Mouse (Mus musculus) myocyte (in vitro differentiated cells): ENCODE measurements at regions not wholly inside any gene's neighbourhood (a gene's known extent, or its start where the extent isn't known, plus 50 kb on each side); places are given as distances from the start of the nearest gene placed in this dataset.

Experiments
- H3K27me3 ChIP-seq: one replicate; pipeline ENCODE4 v1.6.1; 2011; ENCODE audit not compliant: control insufficient read depth, insufficient read depth, insufficient read length
- H3K36me3 ChIP-seq: one replicate; pipeline ENCODE4 v1.6.1; 2011; ENCODE audit not compliant: control insufficient read depth, insufficient read depth
- H3K4me2 ChIP-seq: one replicate; pipeline ENCODE4 v1.6.1; 2011; ENCODE audit warnings: low read depth, control low read depth
- H3K4me3 ChIP-seq: one replicate; pipeline ENCODE4 v1.5.1; 2011; ENCODE audit warnings: mild to moderate bottlenecking, control low read depth, moderate library complexity
- H3K79me2 ChIP-seq: one replicate; pipeline ENCODE4 v1.6.1; 2011; ENCODE audit not compliant: control insufficient read depth, insufficient read depth
- H3ac ChIP-seq: one replicate; pipeline ENCODE4 v1.6.1; 2011; ENCODE audit not compliant: control insufficient read depth, insufficient read length
- CEBPB ChIP-seq: IDR thresholded peaks from 2 replicates; pipeline ENCODE4 v1.6.1; 2011; ENCODE audit warnings: mild to moderate bottlenecking, moderate library complexity; ENCODE audit not compliant: poor library complexity, insufficient read depth, severe bottlenecking
- E2F4 ChIP-seq: IDR thresholded peaks from one replicate; pipeline ENCODE4 v1.6.1; 2011; ENCODE audit warnings: mild to moderate bottlenecking, control low read depth, moderate library complexity; ENCODE audit not compliant: insufficient read depth
- MAX ChIP-seq: IDR thresholded peaks from one replicate; pipeline ENCODE4 v1.6.1; 2011; ENCODE audit warnings: low read depth, mild to moderate bottlenecking, control low read depth
- MYOD1 ChIP-seq, 3 experiments: IDR thresholded peaks; one replicate each; pipeline ENCODE4 v1.6.1; 2011; ENCODE audit warnings: control low read depth in 2 of 3, low read depth in 2 of 3, mild to moderate bottlenecking in 2 of 3, moderate library complexity in 1 of 3; ENCODE audit not compliant: insufficient read length in 2 of 3, control insufficient read depth in 1 of 3
- MYOG ChIP-seq, 3 experiments: IDR thresholded peaks; one replicate each; pipeline ENCODE4 v1.6.1; 2011; ENCODE audit warnings: control low read depth in 2 of 3, low read depth in 2 of 3, mild to moderate bottlenecking in 2 of 3; ENCODE audit not compliant: insufficient read length in 2 of 3, control insufficient read depth in 1 of 3, insufficient read depth in 1 of 3
- POLR2A ChIP-seq: IDR thresholded peaks from one replicate; pipeline ENCODE4 v1.6.1; 2011; ENCODE audit warnings: low read depth, mild to moderate bottlenecking, control low read depth, moderate library complexity; ENCODE audit not compliant: insufficient read length
- POLR2AphosphoS2 ChIP-seq: IDR thresholded peaks from one replicate; pipeline ENCODE4 v1.6.1; 2011; ENCODE audit warnings: low read depth, control low read depth; ENCODE audit not compliant: insufficient read length
- REST ChIP-seq: IDR thresholded peaks from one replicate; pipeline ENCODE4 v1.6.1; 2011; ENCODE audit warnings: mild to moderate bottlenecking, control low read depth, moderate library complexity; ENCODE audit not compliant: insufficient read depth, insufficient read length
- SRF ChIP-seq: IDR thresholded peaks from one replicate; pipeline ENCODE4 v1.6.1; 2011; ENCODE audit warnings: low read depth; ENCODE audit not compliant: control insufficient read depth, insufficient read length
- TCF12 ChIP-seq: IDR thresholded peaks from one replicate; pipeline ENCODE4 v1.6.1; 2011; ENCODE audit warnings: mild to moderate bottlenecking, control low read depth; ENCODE audit not compliant: poor library complexity, insufficient read depth, severe bottlenecking
- TCF3 ChIP-seq: IDR thresholded peaks from one replicate; pipeline ENCODE4 v1.6.1; 2011; ENCODE audit warnings: low read depth, control low read depth; ENCODE audit not compliant: insufficient read length
- USF1 ChIP-seq: IDR thresholded peaks from one replicate; pipeline ENCODE4 v1.6.1; 2011; ENCODE audit warnings: low read depth, mild to moderate bottlenecking, control low read depth, moderate library complexity

DNA sequence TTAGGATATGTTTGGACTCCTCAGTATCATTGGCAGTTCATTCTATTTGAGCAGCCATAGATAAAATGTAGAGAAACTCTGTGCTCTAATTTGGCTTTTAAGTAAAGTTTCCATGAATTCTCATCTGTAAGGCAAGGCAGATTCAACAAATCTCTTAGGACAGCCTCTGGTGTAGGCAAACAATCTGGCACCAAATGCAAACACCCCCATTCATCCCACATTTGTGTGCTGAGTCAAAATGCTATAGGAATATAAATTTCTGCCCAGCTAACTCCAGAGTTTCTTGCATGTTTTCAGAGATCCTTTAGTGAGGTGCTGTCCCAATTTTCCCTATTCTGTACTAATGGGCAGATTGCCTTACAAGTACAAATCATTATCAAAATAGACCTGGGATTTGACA is 695.7 kb upstream of the Kif18a start:
- TF ChIP-seq MYOD1 (IDR thresholded peaks at IDR 0.05; ENCODE audit: control insufficient read depth in 1 of 3, insufficient read length in 2 of 3, low read depth in 2 of 3) (no peak), REST (no peak), USF1 (no peak), POLR2A (no peak), MAX (no peak), CEBPB (no peak), TCF12 (no peak), TCF3 (no peak), POLR2AphosphoS2 (no peak), E2F4 (no peak), SRF (no peak), MYOG (IDR thresholded peaks at IDR 0.05; ENCODE audit: control insufficient read depth in 1 of 3, insufficient read depth in 1 of 3, insufficient read length in 2 of 3, low read depth in 2 of 3) (no peak)
- no peak overlapping the region for H3K4me3 ChIP-seq
- no peaks in the 10 kb centered on the region for H3K36me3 ChIP-seq

DNA sequence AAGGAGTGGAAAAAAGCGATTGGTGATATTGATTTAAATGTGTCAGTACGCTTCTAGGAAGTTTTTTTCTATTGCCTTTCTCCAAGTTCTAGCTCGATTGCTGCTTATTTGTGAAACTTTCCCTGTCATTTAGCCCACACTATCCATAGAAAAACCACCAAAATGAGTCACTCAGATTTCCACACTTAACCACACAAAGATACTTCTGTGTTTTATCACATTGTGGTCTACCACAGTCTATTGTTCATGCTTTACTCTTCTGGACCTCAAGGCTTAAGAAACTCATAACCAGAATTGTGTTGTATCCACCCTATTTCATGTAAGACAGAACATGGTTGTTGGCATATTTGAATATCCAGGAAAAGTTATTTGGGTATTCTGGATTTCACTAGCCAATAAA is 687.0 kb upstream of the Kif18a start:
- H3K36me3 ChIP-seq = no peaks in the 10 kb centered on the region
- no peak overlapping the region for H3ac ChIP-seq
- peak overlapping the region; percentile 43 for H3K4me2 ChIP-seq
- no peaks in the 10 kb centered on the region for H3K79me2 ChIP-seq
- no peak overlapping the region for H3K4me3 ChIP-seq
- no peaks in the 10 kb centered on the region for H3K27me3 ChIP-seq
- TF ChIP-seq MYOD1 (IDR thresholded peaks at IDR 0.05; ENCODE audit: control insufficient read depth in 1 of 3, insufficient read length in 2 of 3, low read depth in 2 of 3) = no peak
- peak; percentile 89 for TF ChIP-seq CEBPB
- no peak for TF ChIP-seq POLR2A

More for the DNA sequence above, 695.7 kb upstream of the Kif18a start:
- Histone ChIP-seq H3K27me3 (no peaks in the 10 kb centered on the region), H3ac (no peak overlapping the region), H3K4me2 (no peak overlapping the region), H3K79me2 (no peaks in the 10 kb centered on the region)

DNA sequence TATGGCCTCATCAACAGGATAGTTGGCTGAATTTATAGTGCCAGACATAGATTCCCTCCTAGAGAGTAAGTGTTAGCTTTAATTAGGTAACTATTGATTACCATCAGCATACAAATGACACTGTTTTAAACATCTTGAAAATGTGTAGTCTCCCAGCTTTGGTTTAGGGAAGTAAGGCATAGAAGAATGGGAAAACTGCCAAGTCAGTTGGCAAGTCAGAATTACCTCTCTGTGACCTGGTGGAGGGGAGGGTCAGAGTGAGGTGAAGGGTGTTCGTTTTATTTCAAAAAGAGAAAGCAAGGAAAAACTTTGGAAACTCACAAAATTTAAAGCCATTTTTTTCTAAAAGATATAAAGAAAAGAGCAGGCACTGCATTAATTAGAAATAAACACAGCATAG is 680.2 kb upstream of the Kif18a start:
- Histone ChIP-seq H3K27me3 (no peaks in the 10 kb centered on the region), H3K4me3 (no peak overlapping the region), H3K79me2 (no peaks in the 10 kb centered on the region), H3ac (no peak overlapping the region), H3K4me2 (no peak overlapping the region), H3K36me3 (no peaks in the 10 kb centered on the region)
- TF ChIP-seq POLR2A (no peak), USF1 (no peak), MYOD1 (IDR thresholded peaks at IDR 0.05; ENCODE audit: control insufficient read depth in 1 of 3, insufficient read length in 2 of 3, low read depth in 2 of 3) (no peak), TCF12 (no peak), MYOG (IDR thresholded peaks at IDR 0.05; ENCODE audit: control insufficient read depth in 1 of 3, insufficient read depth in 1 of 3, insufficient read length in 2 of 3, low read depth in 2 of 3) (no peak), POLR2AphosphoS2 (no peak), REST (no peak), SRF (no peak), CEBPB (no peak), E2F4 (no peak)

DNA sequence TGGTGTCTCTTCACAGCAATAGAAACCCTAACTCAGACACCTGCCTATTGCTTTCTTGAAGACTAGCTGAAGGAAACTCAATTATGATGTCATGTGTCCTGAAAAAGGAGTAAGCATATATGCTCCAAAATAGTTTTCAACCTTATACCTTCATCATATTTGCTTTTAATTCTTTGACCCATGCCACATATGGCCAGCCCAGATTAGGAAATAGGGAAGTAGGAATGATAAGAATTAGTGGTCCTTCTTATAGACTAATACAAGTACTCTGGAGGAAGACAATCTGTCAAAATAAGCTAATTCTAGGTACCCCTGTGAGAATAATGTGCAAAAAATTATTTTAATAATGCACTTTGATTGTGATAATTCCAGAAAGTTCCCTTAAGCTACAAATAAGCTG is 661.0 kb upstream of the Kif18a start:
- H3K4me3 ChIP-seq = no peak overlapping the region
- no peaks in the 10 kb centered on the region for H3K36me3 ChIP-seq
- H3K79me2 ChIP-seq = no peaks in the 10 kb centered on the region
- H3K4me2 ChIP-seq = no peak overlapping the region
- no peaks in the 10 kb centered on the region for H3K27me3 ChIP-seq
- no peak for TF ChIP-seq REST
- TF ChIP-seq POLR2A = no peak
- no peak for TF ChIP-seq E2F4
- no peak for TF ChIP-seq MAX
- TF ChIP-seq USF1 = no peak
- no peak for TF ChIP-seq CEBPB
- no peak for TF ChIP-seq MYOG (IDR thresholded peaks at IDR 0.05; ENCODE audit: control insufficient read depth in 1 of 3, insufficient read depth in 1 of 3, insufficient read length in 2 of 3, low read depth in 2 of 3)
- TF ChIP-seq SRF = no peak
- no peak for TF ChIP-seq TCF12
- no peak for TF ChIP-seq POLR2AphosphoS2
- TF ChIP-seq MYOD1 (IDR thresholded peaks at IDR 0.05; ENCODE audit: control insufficient read depth in 1 of 3, insufficient read length in 2 of 3, low read depth in 2 of 3) = no peak
- TF ChIP-seq TCF3 = no peak
- H3ac ChIP-seq = no peak overlapping the region
